Mouse (Mus musculus) urinary bladder, postnatal 25 days (tissue): ENCODE measurements around the gene Gm773.
"Not testable (repeated sequence)": the region's sequence is repeated elsewhere in the genome, so short reads cannot be mapped to it uniquely, and the experiment has no call there.

Experiments used
- DNase-seq: peaks from one replicate; pipeline ENCODE4 v3.0.0; 2022; ENCODE audit warnings: low spot score

The Gm773 gene

GRCm38 (mm10) chrX:56212771-56213170 is at the start of gene Gm773:
TSS of gene Gm773 (minus strand) at chrX:56212881.
- no peak for DNase-seq

- not testable (repeated sequence) for DNase-seq
Measured at GRCm38 (mm10) chrX:56186449-56186848, 26.2 kb downstream of the Gm773 start.

DNA sequence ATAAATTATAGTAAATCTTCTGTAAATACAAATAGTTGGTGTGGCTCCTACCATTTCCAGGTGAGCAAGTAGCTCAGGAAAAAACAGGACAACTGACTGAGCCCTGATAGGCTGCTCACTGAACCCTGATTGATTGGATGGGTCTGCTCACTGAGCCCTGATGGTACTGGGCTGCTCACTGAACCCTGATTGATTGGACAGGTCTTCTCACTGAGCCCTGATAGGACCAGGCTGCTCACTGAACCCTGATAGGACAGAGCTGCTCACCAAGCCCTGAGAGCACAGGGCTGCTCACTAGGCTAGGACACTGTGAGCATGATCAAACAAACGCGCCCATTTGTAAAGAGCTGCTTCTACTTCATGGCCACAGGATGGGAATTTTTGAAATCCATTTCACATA is 61.3 kb downstream of the Gm773 start:
- DNase-seq, result no peak
